In the genomic region with DNA sequence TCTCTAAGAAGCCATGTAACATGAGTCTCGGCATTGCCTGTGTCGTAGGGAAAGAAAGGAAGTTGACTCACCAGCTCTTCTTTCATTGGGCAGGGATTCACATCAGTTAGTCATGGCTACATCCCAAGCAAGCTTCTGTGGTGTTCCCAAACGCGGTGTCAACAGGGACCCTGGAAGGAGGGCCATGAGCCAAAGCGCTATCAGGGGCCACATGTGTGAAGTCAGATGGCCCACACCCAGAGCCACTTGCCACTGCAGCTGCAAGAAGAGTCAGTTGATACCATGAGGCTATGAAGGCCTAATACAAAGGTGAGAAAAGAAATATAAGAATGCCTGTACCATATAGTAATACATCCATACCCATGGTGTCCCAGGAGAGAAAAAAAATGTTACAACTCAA, we compare ENCODE assay signal across 20 mouse cellular contexts. TPM values are rescaled to one million over a fixed set of nuclear protein-coding genes. Genes with fewer than 3 reads are reported as not detected.
DNase-seq lines count a peak whose midpoint lies in the region; ATAC-seq and TF ChIP-seq lines count a peak whose summit lies in the region.
"Had no signal": no experiment of that assay in that cellular context is flagged by ENCODE, and none has a peak within 500 bp of the region (broad histone marks: within the 10 kb centered on the region; RNA-seq: fewer than 3 reads in every experiment).

No protein-coding gene starts in this region.

- no peaks in the 10 kb centered on the region for H3K9me3 ChIP-seq in hindbrain, postnatal 0 days (ENCODE audit: low read length)
- H3K9me3 ChIP-seq: embryonic facial prominence, embryonic 15.5 days; forebrain, embryonic 12.5 days; hindbrain, embryonic 15.5 days had no signal

- H3ac ChIP-seq in myocyte (ENCODE audit: control insufficient read depth, insufficient read length): no peak overlapping the region

- H3K4me3 ChIP-seq in myocyte: no peak overlapping the region
- H3K4me3 ChIP-seq in hindbrain, postnatal 0 days (ENCODE audit: low read length): no peak overlapping the region
- no peak overlapping the region for H3K4me3 ChIP-seq in left cerebral cortex, adult 2 months
- H3K4me3 ChIP-seq: embryonic facial prominence, embryonic 15.5 days; forebrain, embryonic 12.5 days; heart, adult 2 months; hindbrain, embryonic 15.5 days had no signal

- no peak for ATAC-seq in hindbrain, postnatal 0 days
- ATAC-seq: forebrain, embryonic 16.5 days; inflammation-experienced regulatory T-cells, adult 6 months; intestine, postnatal 0 days had no signal

- no peak for TF ChIP-seq POLR2A in myocyte (IDR thresholded peaks at IDR 0.05; ENCODE audit: insufficient read length, low read depth)

- WGBS in hindbrain, postnatal 0 days: 81% methylated on average over 5 of the region's 5 CpGs

- no peak overlapping the region for H3K9ac ChIP-seq in hindbrain, postnatal 0 days (replicated peaks; ENCODE audit: low read length)
- H3K9ac ChIP-seq: embryonic facial prominence, embryonic 15.5 days; forebrain, embryonic 12.5 days; hindbrain, embryonic 15.5 days had no signal

- intact Hi-C loops in heart, postnatal 10 days (cut with DNase I): loop anchor here (5.0 kb wide), 1 partner anchor 65 kb away; no protein-coding TSS in a partner anchor
- intact Hi-C loops in heart, postnatal 25 days (cut with DNase I): loop anchor here (5.0 kb wide), 1 partner anchor 65 kb away; no protein-coding TSS in a partner anchor
- intact Hi-C loops in left cerebral cortex, adult 2 months (cut with DNase I): no loop called here

- no peaks in the 10 kb centered on the region for H3K36me3 ChIP-seq in myocyte (ENCODE audit: control insufficient read depth, insufficient read depth)
- no peaks in the 10 kb centered on the region for H3K36me3 ChIP-seq in hindbrain, postnatal 0 days (ENCODE audit: insufficient read depth, low read length)
- H3K36me3 ChIP-seq: embryonic facial prominence, embryonic 15.5 days; forebrain, embryonic 12.5 days; hindbrain, embryonic 15.5 days had no signal

- no peaks in the 10 kb centered on the region for H3K27me3 ChIP-seq in myocyte (ENCODE audit: control insufficient read depth, insufficient read depth, insufficient read length)
- H3K27me3 ChIP-seq in hindbrain, postnatal 0 days (ENCODE audit: insufficient read depth, low read length): no peaks in the 10 kb centered on the region
- H3K27me3 ChIP-seq: embryonic facial prominence, embryonic 15.5 days; hindbrain, embryonic 15.5 days had no signal

- no peak overlapping the region for H3K27ac ChIP-seq in hindbrain, postnatal 0 days
- H3K27ac ChIP-seq in left cerebral cortex, adult 2 months: no peak overlapping the region
- H3K27ac ChIP-seq: embryonic facial prominence, embryonic 15.5 days; forebrain, embryonic 12.5 days; heart, adult 2 months; hindbrain, embryonic 15.5 days had no signal

- peak overlapping the region; percentile 68 for H3K4me2 ChIP-seq in myocyte (ENCODE audit: low read depth)
- no peak overlapping the region for H3K4me2 ChIP-seq in hindbrain, postnatal 0 days (ENCODE audit: low read depth, low read length)
- H3K4me2 ChIP-seq: embryonic facial prominence, embryonic 15.5 days; forebrain, embryonic 12.5 days; hindbrain, embryonic 15.5 days had no signal

- H3K79me2 ChIP-seq in myocyte (ENCODE audit: control insufficient read depth, insufficient read depth): peaks cover 13% of the 10 kb centered on the region

- no peak for TF ChIP-seq CTCF in hindbrain, postnatal 0 days (IDR thresholded peaks at IDR 0.05; ENCODE audit: low read depth)
- TF ChIP-seq CTCF in left cerebral cortex, adult 2 months (IDR thresholded peaks at IDR 0.05): no peak

- peaks cover 6% of the 10 kb centered on the region; the same call in 1 of the 2 replicates for H3K4me1 ChIP-seq in hindbrain, postnatal 0 days (ENCODE audit: insufficient read depth, low read length)

- DNase-seq in heart, postnatal 10 days: peak; percentile 28 to 37
- DNase-seq in heart, postnatal 25 days (ENCODE audit: low spot score): no peak
- peak; percentile 52 for DNase-seq in 3T3-L1 (ENCODE audit: low read depth, low spot score)
- peak; percentile 21 for DNase-seq in NIH3T3 (ENCODE audit: low read depth)
- no peak for DNase-seq in hindbrain, postnatal 0 days (ENCODE audit: low spot score)
- DNase-seq in left cerebral cortex, adult 2 months (ENCODE audit: extremely low spot score in 1 of 2, low spot score in 2 of 2): no peak
- DNase-seq: adrenal gland, adult 2 months; adrenal gland, postnatal 25 days; cerebellum, adult 2 months; cerebellum, postnatal 10 days; gastrocnemius, postnatal 10 days; kidney, adult 8-10 months had no signal

TF ChIP-seq in myocyte, 11 proteins besides CTCF, POLR2A, EP300 and RAD21:
- TF ChIP-seq SRF (IDR thresholded peaks at IDR 0.05; ENCODE audit: control insufficient read depth, insufficient read length, low read depth): no peak
- no peak for TF ChIP-seq CEBPB (IDR thresholded peaks at IDR 0.05; ENCODE audit: insufficient read depth, poor library complexity, severe bottlenecking)
- no peak for TF ChIP-seq MYOD1 (IDR thresholded peaks at IDR 0.05; ENCODE audit: control insufficient read depth in 1 of 3, insufficient read length in 2 of 3, low read depth in 2 of 3)
- no peak for TF ChIP-seq E2F4 (IDR thresholded peaks at IDR 0.05; ENCODE audit: insufficient read depth)
- no peak for TF ChIP-seq MYOG (IDR thresholded peaks at IDR 0.05; ENCODE audit: control insufficient read depth in 1 of 3, insufficient read depth in 1 of 3, insufficient read length in 2 of 3, low read depth in 2 of 3)
- TF ChIP-seq MAX (IDR thresholded peaks at IDR 0.05; ENCODE audit: low read depth): no peak
- no peak for TF ChIP-seq POLR2AphosphoS2 (IDR thresholded peaks at IDR 0.05; ENCODE audit: insufficient read length, low read depth)
- TF ChIP-seq TCF3 (IDR thresholded peaks at IDR 0.05; ENCODE audit: insufficient read length, low read depth): no peak
- no peak for TF ChIP-seq USF1 (IDR thresholded peaks at IDR 0.05; ENCODE audit: low read depth)
- no peak for TF ChIP-seq TCF12 (IDR thresholded peaks at IDR 0.05; ENCODE audit: insufficient read depth, poor library complexity, severe bottlenecking)

RNA-seq across cellular contexts. Expression of a gene that starts 3.1 kb away (rescaled TPM):
- 10 to 100 TPM; 49.0 to 85.3 TPM for total RNA-seq in heart, postnatal 10 days (2021)
- 10 to 100 TPM; 64.1 to 65.6 TPM for total RNA-seq in heart, postnatal 25 days (2021)
- 5.1 TPM for polyA plus RNA-seq in myocyte (2012; fragmentation: generic; extraction: Trizol)
- 46.1 and 74.0 TPM in 2 replicates for total RNA-seq in hindbrain, postnatal 0 days (2014; rRNA removed)
- 26.7 and 29.2 TPM in 2 replicates for polyA plus RNA-seq in hindbrain, postnatal 0 days (2015; fragmentation: Nextera tagmentation; extraction: Ambion mirVana)
- total RNA-seq in left cerebral cortex, adult 2 months (2021): 10 to 100 TPM; 67.3 to 70.7 TPM

Comparison
In these comparisons a context has a peak if more than half of its experiments do, and no peak if none do; other contexts are left out.
1. DNase-seq: peak in heart, postnatal 10 days (2 of 2), 3T3-L1 (single experiment) and NIH3T3 (single experiment); none in heart, postnatal 25 days (single experiment), hindbrain, postnatal 0 days (single experiment) and left cerebral cortex, adult 2 months (0 of 2).